Mouse (Mus musculus) cerebellum, adult 2 months (tissue): Measurements from ENCODE around the gene Spaca3.

Experiments
- CTCF ChIP-seq: fragments of 200-500 bp; IDR thresholded peaks from 2 replicates; pipeline ENCODE4 v1.5.1; 2011; ENCODE audit warnings: low read depth, mild to moderate bottlenecking, control low read depth, low read length, moderate library complexity, borderline replicate concordance; ENCODE audit not compliant: insufficient read depth
- POLR2A ChIP-seq: fragments of 200-500 bp; IDR thresholded peaks from 2 replicates; pipeline ENCODE4 v1.6.1; 2011; ENCODE audit warnings: low read length, control low read depth, borderline replicate concordance; ENCODE audit not compliant: insufficient read depth

GRCm38 (mm10) chr11:80854430-80854829 lies 3.7 kb upstream of the Spaca3 start:
- no peak for TF ChIP-seq POLR2A
- TF ChIP-seq CTCF, result no peak
